Mouse (Mus musculus) urinary bladder, postnatal 36 days (tissue): ENCODE data around the gene March6.
A peak's percentile ranks its signal among the peaks of the same experiment; 100 is the strongest.

Experiments used
- DNase-seq, 2 experiments: peaks; one replicate each; pipeline ENCODE4 v3.0.0; 2022; ENCODE audit warnings: low spot score in 2 of 2, mixed read lengths in 1 of 2

The March6 gene

GRCm38 (mm10) chr15:31530659-31531445, at the start of gene March6:
Gene March6 (minus strand): TSS chr15:31531053.
- DNase-seq: peak; percentile 79 to 85

- no peak for DNase-seq
Observed at GRCm38 (mm10) chr15:31576076-31576475, 45.2 kb upstream of the March6 start.

GRCm38 (mm10) chr15:31573692-31574091, 42.8 kb upstream of the March6 start:
- no peak for DNase-seq

- DNase-seq: no peak
Observed at GRCm38 (mm10) chr15:31573287-31573686, 42.4 kb upstream of the March6 start.

GRCm38 (mm10) chr15:31571906-31572722, 41.3 kb upstream of the March6 start:
- peak in 1 of 2 experiments; percentile 47 for DNase-seq

GRCm38 (mm10) chr15:31570959-31571358, 40.1 kb upstream of the March6 start:
- no peak for DNase-seq

- DNase-seq: peak; percentile 75 to 88
Observed at GRCm38 (mm10) chr15:31569325-31570022, 38.6 kb upstream of the March6 start.

- DNase-seq: peak; percentile 47 to 67
Observed at GRCm38 (mm10) chr15:31568581-31568996, 37.7 kb upstream of the March6 start.

- no peak for DNase-seq
Observed at GRCm38 (mm10) chr15:31567431-31567830, 36.6 kb upstream of the March6 start.

- no peak for DNase-seq
Observed at GRCm38 (mm10) chr15:31565786-31566185, 34.9 kb upstream of the March6 start.

GRCm38 (mm10) chr15:31565184-31565583, 34.3 kb upstream of the March6 start, which contains the start of gene Cmbl:
Gene Cmbl (plus strand): TSS chr15:31565389.
- no peak for DNase-seq

- no peak for DNase-seq
Observed at GRCm38 (mm10) chr15:31563577-31564546, 33.0 kb upstream of the March6 start.

GRCm38 (mm10) chr15:31562847-31563246, 32.0 kb upstream of the March6 start:
- DNase-seq: no peak

- no peak for DNase-seq
Observed at GRCm38 (mm10) chr15:31561976-31562375, 31.1 kb upstream of the March6 start.

GRCm38 (mm10) chr15:31561390-31561789, 30.5 kb upstream of the March6 start:
- no peak for DNase-seq

- DNase-seq: no peak
Observed at GRCm38 (mm10) chr15:31554855-31555254, 24.0 kb upstream of the March6 start.

GRCm38 (mm10) chr15:31550381-31550780, 19.5 kb upstream of the March6 start:
- DNase-seq: no peak

- no peak for DNase-seq
Observed at GRCm38 (mm10) chr15:31547421-31547820, 16.6 kb upstream of the March6 start.

GRCm38 (mm10) chr15:31546291-31546690, 15.4 kb upstream of the March6 start:
- DNase-seq: no peak

- DNase-seq: no peak
Observed at GRCm38 (mm10) chr15:31545058-31545457, 14.2 kb upstream of the March6 start.

- no peak for DNase-seq
Observed at GRCm38 (mm10) chr15:31543246-31543645, 12.4 kb upstream of the March6 start.
